Mouse (Mus musculus): Measurements from ENCODE around the gene Dlat.

DNA sequence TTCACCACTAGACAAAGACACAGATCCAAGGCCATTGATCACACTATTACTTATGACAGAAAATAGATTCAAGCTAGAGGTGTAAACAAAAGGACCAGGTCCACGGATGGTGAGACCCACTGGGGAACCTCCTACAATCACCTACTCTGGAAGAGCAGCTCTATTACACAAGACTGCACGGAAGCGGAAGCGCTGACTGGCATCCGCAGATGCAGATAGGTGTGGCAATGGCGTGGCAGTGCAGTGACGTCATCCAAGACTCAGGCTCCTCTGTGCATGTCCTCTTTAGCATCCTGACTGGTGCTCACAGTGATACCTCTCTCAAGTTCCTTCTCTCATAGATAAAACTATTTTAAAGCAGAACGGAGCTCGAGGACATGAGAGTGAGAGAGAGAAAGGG is 66.6 kb downstream of the Dlat start:
- TF ChIP-seq POLR2A (IDR thresholded peaks at IDR 0.05; ENCODE audit: borderline replicate concordance, extremely low read depth, insufficient read depth, insufficient read length, poor library complexity, severe bottlenecking) (no peak), CTCF (IDR thresholded peaks at IDR 0.05; ENCODE audit: borderline replicate concordance, extremely low read depth, insufficient read depth, insufficient read length) (no peak)
